Mouse (Mus musculus) liver, embryonic 14.5 days (tissue): ENCODE measurements around the gene Ntan1. TPM values are rescaled to one million over a fixed set of nuclear protein-coding genes. Genes with fewer than 3 reads are reported as not detected.
"Not testable (repeated sequence)": the region's sequence is repeated elsewhere in the genome, so short reads cannot be mapped to it uniquely, and the experiment has no call there.

Experiments used
- ATAC-seq: fragments of 200-750 bp; cut with Nextera tagmentation; 2 replicates; pipeline ENCODE4 v1.8.0; 2017; ENCODE audit warnings: moderate number of reproducible peaks, mild to moderate bottlenecking, moderate library complexity; ENCODE audit not compliant: insufficient read depth
- DNase-seq, 3 experiments: peaks; one replicate each; pipeline ENCODE4 v3.0.0-alpha.2; 2012 to 2013; ENCODE audit warnings: low read depth in 3 of 3, low spot score in 3 of 3
- H3K27ac ChIP-seq: fragments of 300-500 bp; sonication (generic); 2 replicates; pipeline ENCODE4 v1.5.1; 2014; ENCODE audit warnings: moderate library complexity, mild to moderate bottlenecking, control low read depth, inconsistent platforms
- H3K27me3 ChIP-seq: fragments of 300-500 bp; sonication (generic); 2 replicates; pipeline ENCODE4 v1.6.1; 2014; ENCODE audit warnings: mild to moderate bottlenecking, low read length, moderate library complexity; ENCODE audit not compliant: control insufficient read depth, insufficient read depth
- H3K36me3 ChIP-seq: fragments of 300-500 bp; sonication (generic); replicated peaks from 2 replicates; pipeline ENCODE4 v1.6.1; 2014; ENCODE audit warnings: low read depth; ENCODE audit not compliant: control insufficient read depth, insufficient read depth
- H3K4me1 ChIP-seq, 2 experiments: fragments of 200-500 bp in 1 of 2; fragments of 300-500 bp in 1 of 2; sonication (generic) in 1 of 2; replicated peaks; 2 replicates each; pipeline ENCODE4 v1.6.1; 2012 to 2014; ENCODE audit warnings: antibody characterized with exemption in 1 of 2, inconsistent platforms in 1 of 2, low read length in 1 of 2; ENCODE audit not compliant: control insufficient read depth in 2 of 2, insufficient read depth in 2 of 2
- H3K4me2 ChIP-seq: fragments of 300-500 bp; sonication (generic); 2 replicates; pipeline ENCODE4 v1.6.1; 2014; ENCODE audit warnings: low read depth, mild to moderate bottlenecking, control low read depth, moderate library complexity
- H3K4me3 ChIP-seq, 2 experiments: fragments of 200-500 bp in 1 of 2; fragments of 300-500 bp in 1 of 2; sonication (generic) in 1 of 2; 2 replicates each; pipeline ENCODE4 v1.5.1; 2012 to 2014; ENCODE audit warnings: low read depth in 2 of 2, low read length in 2 of 2, mild to moderate bottlenecking in 2 of 2, control low read depth in 1 of 2, inconsistent platforms in 1 of 2, moderate library complexity in 1 of 2; ENCODE audit not compliant: insufficient read depth in 1 of 2
- H3K9ac ChIP-seq: fragments of 300-500 bp; sonication (generic); replicated peaks from 2 replicates; pipeline ENCODE4 v1.6.1; 2014; ENCODE audit warnings: mild to moderate bottlenecking, control low read depth, moderate library complexity
- H3K9me3 ChIP-seq: fragments of 300-500 bp; sonication (generic); 2 replicates; pipeline ENCODE4 v1.6.1; 2016; ENCODE audit warnings: low read length, mixed read lengths; ENCODE audit not compliant: control insufficient read depth
- CTCF ChIP-seq: IDR thresholded peaks from 2 replicates; pipeline ENCODE4 v1.5.1; 2016; ENCODE audit warnings: antibody characterized with exemption, low read depth, control low read depth
- EP300 ChIP-seq: IDR thresholded peaks from 2 replicates; pipeline ENCODE4 v1.6.1; 2016; ENCODE audit warnings: antibody characterized with exemption, low read depth
- WGBS: fragments of 180-500 bp; shearing (Covaris S2); extraction: QIAGEN DNeasy Blood & Tissue Kit; methylation state at CpG from one replicate; pipeline ENCODE4 v1.1.7; 2014; ENCODE audit not compliant: insufficient replicate concordance; 5-methylcytosine and 5-hydroxymethylcytosine counted together
- polyA plus RNA-seq, 2 experiments: library from polyadenylated mRNA; depleted of rRNA in 1 of 2; stranded (reverse) in 1 of 2; unstranded in 1 of 2; fragments of >200 nt; fragmentation: Nextera tagmentation in 1 of 2; extraction: Ambion mirVana in 1 of 2; gene quantifications; 2 replicates each; pipeline versions ENCODE4 v1.2.1 to v1.2.3; 2012 to 2014

Ntan1 gene
- polyA plus RNA-seq, 2 experiments = 16.0 to 41.7 TPM

DNA sequence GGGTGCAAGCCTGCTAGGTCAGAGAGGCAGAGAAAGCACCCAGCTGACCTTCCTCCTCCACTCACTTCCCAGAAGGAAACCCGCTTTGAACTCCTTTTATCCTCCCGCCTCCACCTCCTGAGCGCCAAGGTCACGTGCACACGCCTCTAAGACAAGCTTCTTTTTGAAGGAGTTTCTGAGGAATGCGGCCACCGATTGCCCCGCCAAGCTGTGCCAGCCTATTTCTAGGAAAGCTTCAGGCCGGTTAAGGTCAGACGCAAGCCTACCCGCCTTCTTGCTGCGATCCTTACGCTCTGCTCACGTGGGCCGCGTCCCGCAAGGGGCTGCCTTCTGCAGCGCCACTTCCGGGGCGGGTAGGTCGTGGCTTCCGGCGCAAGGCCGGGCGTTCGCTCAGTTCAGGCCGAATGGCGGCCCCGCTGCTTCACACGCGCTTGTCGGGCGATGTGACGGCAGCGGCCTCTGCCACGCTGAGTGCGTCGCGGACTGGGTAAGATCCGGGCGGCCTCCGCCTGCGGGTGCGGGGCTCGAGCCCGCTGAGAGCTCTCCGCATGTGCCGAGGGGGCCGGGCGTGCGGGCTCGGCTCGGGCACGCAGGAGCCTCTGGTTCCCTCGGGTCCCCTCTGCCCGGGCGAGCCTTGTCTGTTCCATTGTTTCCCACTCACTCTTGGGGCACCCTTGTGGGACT, 38.1 kb upstream of the Ntan1 start, which contains the start of gene Rrn3:
Gene Rrn3 (plus strand): TSS at position 356 of the 684 bp plus-strand sequence.
- H3K4me1 ChIP-seq = peaks cover 7 to 16% of the 10 kb centered on the region in 2 experiments
- H3K27ac ChIP-seq = peak within 1 kb of the TSS; percentile 52
- DNase-seq = peak; percentile 73 to 76 (median 75)
- H3K9me3 ChIP-seq = no peaks in the 10 kb centered on the region
- whole genome bisulfite sequencing = under 1% methylated on average over 57 of the region's 57 CpGs
- peak; percentile 97 for ATAC-seq
- H3K4me2 ChIP-seq = peak within 1 kb of the TSS; percentile 80
- TF ChIP-seq EP300 (no peak), CTCF (no peak)
- peak within 1 kb of the TSS; percentile 87 for H3K9ac ChIP-seq
- no peaks in the 10 kb centered on the region for H3K27me3 ChIP-seq
- peak within 1 kb of the TSS; percentile 82 to 87 for H3K4me3 ChIP-seq
- peaks cover 6% of the 10 kb centered on the region for H3K36me3 ChIP-seq

DNA sequence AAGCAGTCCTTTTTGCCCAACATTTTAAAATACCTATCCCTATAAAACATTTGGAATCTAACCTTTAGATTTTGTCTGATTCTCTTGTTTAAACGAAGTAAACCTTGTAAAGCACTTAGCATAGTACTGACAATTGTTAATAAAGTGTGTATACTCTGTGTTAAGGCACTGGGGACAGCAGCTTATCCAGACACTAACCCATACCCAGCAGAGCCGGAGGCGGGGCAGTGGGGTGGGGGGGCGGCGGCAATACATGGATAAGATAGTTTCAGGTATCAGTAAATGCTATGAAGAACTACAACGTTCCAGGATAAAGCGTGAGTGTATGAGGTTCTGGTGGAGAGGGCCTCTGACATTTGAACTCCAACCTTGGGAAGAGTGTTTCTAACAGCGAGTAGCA, 37.4 kb upstream of the Ntan1 start:
- peak; percentile 51; the same call in 1 of the 2 replicates for ATAC-seq
- no peak for DNase-seq
- peaks cover 6% of the 10 kb centered on the region for H3K36me3 ChIP-seq

DNA sequence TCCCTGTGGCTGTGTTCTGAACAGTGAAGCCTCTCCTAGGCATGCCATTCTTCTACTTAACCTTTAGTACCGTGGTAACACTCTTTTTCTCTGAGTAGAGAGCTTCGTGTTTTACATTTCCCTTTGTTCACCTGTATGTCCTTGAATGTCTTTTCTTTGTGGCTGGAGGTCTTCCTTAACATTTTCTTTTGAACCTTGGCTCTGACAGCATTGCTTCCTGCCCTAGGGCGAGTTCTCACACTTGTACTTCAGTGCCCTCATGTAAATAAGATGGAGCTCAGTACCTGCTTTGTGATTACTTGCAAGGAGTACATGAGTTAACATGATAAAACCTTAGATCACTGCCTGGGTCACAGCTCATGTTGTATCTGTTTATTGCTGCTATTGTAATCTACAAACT, 32.7 kb upstream of the Ntan1 start:
- WGBS = 75% methylated on average over 3 of the region's 3 CpGs
- TF ChIP-seq CTCF = no peak
- no peak for TF ChIP-seq EP300
- DNase-seq = no peak
- Histone ChIP-seq H3K27ac (no peak overlapping the region), H3K4me3 (no peak overlapping the region), H3K4me2 (no peak overlapping the region), H3K4me1 (peaks cover 7 to 9% of the 10 kb centered on the region in 2 experiments), H3K27me3 (no peaks in the 10 kb centered on the region), H3K36me3 (peaks cover 35% of the 10 kb centered on the region), H3K9me3 (no peaks in the 10 kb centered on the region), H3K9ac (no peak overlapping the region)
- no peak for ATAC-seq

More for the DNA sequence above, 37.4 kb upstream of the Ntan1 start:
- peak overlapping the region; percentile 82 to 87 for H3K4me3 ChIP-seq
- H3K4me2 ChIP-seq = peak overlapping the region; percentile 80
- no peaks in the 10 kb centered on the region for H3K27me3 ChIP-seq
- TF ChIP-seq CTCF = no peak
- no peak for TF ChIP-seq EP300
- H3K9me3 ChIP-seq = no peaks in the 10 kb centered on the region
- H3K4me1 ChIP-seq = peaks cover 7 to 16% of the 10 kb centered on the region in 2 experiments
- H3K9ac ChIP-seq = peak overlapping the region; percentile 87
- WGBS = 13% methylated on average over 8 of the region's 8 CpGs
- H3K27ac ChIP-seq = no peak overlapping the region

DNA sequence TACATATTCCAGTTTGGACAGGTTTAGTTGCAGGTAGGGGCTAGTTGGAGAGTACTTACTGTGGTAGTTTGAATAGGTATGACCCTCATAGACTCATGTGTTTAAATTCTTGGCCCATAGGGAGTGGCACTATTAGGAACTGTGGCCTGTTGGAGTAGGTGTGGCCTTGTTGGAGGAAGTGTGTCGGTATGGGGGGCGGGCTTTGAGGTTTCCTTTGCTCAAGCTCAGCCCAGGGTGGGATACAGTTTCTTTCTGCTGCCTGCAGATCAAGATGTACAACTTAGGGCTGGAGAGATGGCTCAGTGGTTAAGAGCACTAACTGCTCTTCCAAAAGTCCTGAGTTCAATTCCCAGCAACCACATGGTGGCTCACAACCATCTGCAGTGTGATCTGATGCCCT, 25.2 kb upstream of the Ntan1 start:
- H3K9me3 ChIP-seq, ATAC-seq, H3K27ac ChIP-seq, H3K4me1 ChIP-seq, DNase-seq, H3K4me3 ChIP-seq, H3K4me2 ChIP-seq, H3K9ac ChIP-seq, H3K27me3 ChIP-seq: not testable (repeated sequence)
- WGBS = 55% methylated on average over 2 of the region's 2 CpGs
- peaks cover 56% of the 10 kb centered on the region for H3K36me3 ChIP-seq

DNA sequence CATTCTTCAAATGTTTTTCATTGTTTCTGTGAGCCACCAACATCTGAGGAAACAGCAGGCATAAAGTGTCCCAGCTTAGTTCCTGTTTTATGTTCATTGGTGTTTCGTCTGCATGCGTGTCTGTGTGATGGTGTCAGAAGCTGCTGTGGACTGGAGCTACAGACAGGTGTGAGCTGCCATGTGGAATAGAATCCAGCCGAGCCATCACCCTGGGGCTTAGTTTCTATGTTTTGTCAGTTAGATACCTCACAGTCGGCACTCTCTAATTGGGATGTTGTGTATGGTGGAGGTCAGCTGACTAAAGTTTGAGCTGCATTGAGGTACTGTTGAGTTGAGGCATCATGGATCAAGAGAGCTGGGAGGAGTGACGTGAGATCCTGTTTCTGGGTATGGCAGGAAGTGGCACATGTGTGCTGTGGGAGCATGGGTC, 21.9 kb upstream of the Ntan1 start:
- H3K4me1 ChIP-seq = no peaks in the 10 kb centered on the region
- no peaks in the 10 kb centered on the region for H3K27me3 ChIP-seq
- peaks cover 51% of the 10 kb centered on the region for H3K36me3 ChIP-seq
- DNase-seq (no peak), ATAC-seq (no peak)
- no peak for TF ChIP-seq EP300
- TF ChIP-seq CTCF = no peak
- no peak overlapping the region for H3K4me2 ChIP-seq
- H3K4me3 ChIP-seq = no peak overlapping the region
- WGBS = 72% methylated on average over 5 of the region's 5 CpGs
- no peak overlapping the region for H3K27ac ChIP-seq
- no peak overlapping the region for H3K9ac ChIP-seq
- H3K9me3 ChIP-seq = no peaks in the 10 kb centered on the region
